Mouse (Mus musculus): ENCODE measurements at regions not wholly inside any gene's neighbourhood (a gene's known extent, or its start where the extent isn't known, plus 50 kb on each side); places are given as distances from the start of the nearest gene placed in this dataset.
"Not testable (repeated sequence)": the region's sequence is repeated elsewhere in the genome, so short reads cannot be mapped to it uniquely, and the experiment has no call there.

GRCm38 (mm10) chr2:78284806-78285205, 338.6 kb upstream of the Cwc22 start:
- no peak for DNase-seq
- intact Hi-C loops (cut with DNase I) = no loop called here

- no peak for DNase-seq
- intact Hi-C loops (cut with DNase I) = no loop called here
These were observed 337.4 kb upstream of the Cwc22 start for GRCm38 (mm10) chr2:78283605-78284004.

- DNase-seq; intact Hi-C loops (cut with DNase I): not testable (repeated sequence)
These were observed 335.7 kb upstream of the Cwc22 start for GRCm38 (mm10) chr2:78281846-78282245.

GRCm38 (mm10) chr2:78280219-78280915, 334.2 kb upstream of the Cwc22 start:
- DNase-seq = no peak
- intact Hi-C loops (cut with DNase I) = no loop called here

GRCm38 (mm10) chr2:78279382-78280056, 333.3 kb upstream of the Cwc22 start:
- DNase-seq = peak; percentile 69 to 79
- intact Hi-C loops (cut with DNase I) = no loop called here

GRCm38 (mm10) chr2:78278630-78279029, 332.5 kb upstream of the Cwc22 start:
- intact Hi-C loops (cut with DNase I) = no loop called here

GRCm38 (mm10) chr2:78277699-78278098, 331.5 kb upstream of the Cwc22 start:
- intact Hi-C loops (cut with DNase I) = no loop called here
- no peak for DNase-seq

More at GRCm38 (mm10) chr2:78278630-78279029, 332.5 kb upstream of the Cwc22 start:
- no peak for DNase-seq

GRCm38 (mm10) chr2:78274122-78274521, 327.9 kb upstream of the Cwc22 start:
- intact Hi-C loops (cut with DNase I) = no loop called here

GRCm38 (mm10) chr2:78268705-78269104, 322.5 kb upstream of the Cwc22 start:
- intact Hi-C loops (cut with DNase I) = no loop called here
- DNase-seq = no peak

More at GRCm38 (mm10) chr2:78274122-78274521, 327.9 kb upstream of the Cwc22 start:
- no peak for DNase-seq

- intact Hi-C loops (cut with DNase I) = no loop called here
These were observed 321.6 kb upstream of the Cwc22 start for GRCm38 (mm10) chr2:78267527-78268375.

GRCm38 (mm10) chr2:78253601-78254097, 307.5 kb upstream of the Cwc22 start:
- no peak for DNase-seq
- intact Hi-C loops (cut with DNase I) = no loop called here

More at GRCm38 (mm10) chr2:78267527-78268375, 321.6 kb upstream of the Cwc22 start:
- DNase-seq = no peak

- intact Hi-C loops (cut with DNase I) = no loop called here
- DNase-seq = no peak
These were observed 300.2 kb upstream of the Cwc22 start for GRCm38 (mm10) chr2:78246354-78246753.

GRCm38 (mm10) chr2:78240299-78240698, 294.1 kb upstream of the Cwc22 start:
- intact Hi-C loops (cut with DNase I) = no loop called here

GRCm38 (mm10) chr2:78225383-78226100, 279.4 kb upstream of the Cwc22 start:
- intact Hi-C loops (cut with DNase I); DNase-seq: not testable (repeated sequence)

More at GRCm38 (mm10) chr2:78240299-78240698, 294.1 kb upstream of the Cwc22 start:
- no peak for DNase-seq

GRCm38 (mm10) chr2:78214469-78214868, 268.3 kb upstream of the Cwc22 start:
- no peak for DNase-seq
- intact Hi-C loops (cut with DNase I) = no loop called here

- intact Hi-C loops (cut with DNase I) = no loop called here
- no peak for DNase-seq
These were observed 258.9 kb upstream of the Cwc22 start for GRCm38 (mm10) chr2:78205125-78205524.

GRCm38 (mm10) chr2:78196006-78196405, 249.8 kb upstream of the Cwc22 start:
- intact Hi-C loops (cut with DNase I) = no loop called here
- DNase-seq = no peak

GRCm38 (mm10) chr2:78189620-78190019, 243.4 kb upstream of the Cwc22 start:
- DNase-seq = peak; percentile 6 to 8

GRCm38 (mm10) chr2:78184950-78185349, 238.8 kb upstream of the Cwc22 start:
- intact Hi-C loops (cut with DNase I) = no loop called here
- no peak for DNase-seq

More at GRCm38 (mm10) chr2:78189620-78190019, 243.4 kb upstream of the Cwc22 start:
- intact Hi-C loops (cut with DNase I) = no loop called here

- intact Hi-C loops (cut with DNase I) = no loop called here
These were observed 227.6 kb upstream of the Cwc22 start for GRCm38 (mm10) chr2:78173784-78174183.

More at GRCm38 (mm10) chr2:78173784-78174183, 227.6 kb upstream of the Cwc22 start:
- no peak for DNase-seq
